Mouse (Mus musculus): ENCODE measurements around the gene Pex7. TPM values are rescaled to one million over a fixed set of nuclear protein-coding genes. Genes with fewer than 3 reads are reported as not detected.
A peak's percentile ranks its signal among the peaks of the same experiment; 100 is the strongest.

Pex7 gene
- polyA plus RNA-seq, 1 experiment from 2014 or later: 41.3 TPM

DNA sequence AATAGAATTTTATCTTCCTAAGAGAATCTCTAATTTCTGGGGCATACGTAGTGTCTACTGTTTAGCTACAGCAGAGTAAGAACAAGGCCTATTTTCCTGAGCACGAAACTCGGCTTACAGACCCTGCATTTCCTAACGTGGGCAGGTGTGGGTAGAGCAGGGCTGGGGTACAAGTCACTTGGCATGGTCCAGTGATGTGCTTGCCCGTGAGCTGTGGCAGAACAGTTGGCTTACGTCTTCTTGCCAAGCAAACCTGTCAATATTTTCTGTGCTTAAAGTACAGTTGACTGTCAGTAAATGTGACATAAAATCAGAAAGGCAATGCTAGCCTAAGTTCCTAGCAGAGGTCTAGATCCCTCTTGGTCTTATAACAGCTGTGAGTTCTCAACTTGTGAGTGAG is 39.2 kb upstream of the Pex7 start:
- Histone ChIP-seq H3K27ac (ENCODE audit: low read depth) (no peak overlapping the region), H3K9me3 (ENCODE audit: control insufficient read depth, low read length) (no peaks in the 10 kb centered on the region), H3K4me3 (ENCODE audit: low read depth, low read length) (no peak overlapping the region), H3K27me3 (replicated peaks; ENCODE audit: control insufficient read depth, insufficient read depth, low read length) (no peaks in the 10 kb centered on the region), H3K36me3 (ENCODE audit: control insufficient read depth, insufficient read depth, low read length) (no peaks in the 10 kb centered on the region), H3K9ac (ENCODE audit: low read length) (no peak overlapping the region), H3K4me2 (ENCODE audit: low read length) (no peak overlapping the region), H3K4me1 (replicated peaks; ENCODE audit: control insufficient read depth, insufficient read depth, low read length) (no peaks in the 10 kb centered on the region)
- WGBS: 92% methylated on average over 6 of the region's 6 CpGs
- ATAC-seq (replicated peaks; ENCODE audit: low FRiP score, low TSS enrichment, low read depth) (no peak), DNase-seq (ENCODE audit: low spot score) (no peak)

GRCm38 (mm10) chr10:19945651-19946050 is 38.2 kb upstream of the Pex7 start:
- Histone ChIP-seq H3K4me3 (ENCODE audit: low read depth, low read length) (no peak overlapping the region), H3K4me1 (replicated peaks; ENCODE audit: control insufficient read depth, insufficient read depth, low read length) (no peaks in the 10 kb centered on the region), H3K4me2 (ENCODE audit: low read length) (no peak overlapping the region), H3K9me3 (ENCODE audit: control insufficient read depth, low read length) (no peaks in the 10 kb centered on the region), H3K36me3 (ENCODE audit: control insufficient read depth, insufficient read depth, low read length) (no peaks in the 10 kb centered on the region), H3K9ac (ENCODE audit: low read length) (no peak overlapping the region), H3K27ac (ENCODE audit: low read depth) (no peak overlapping the region), H3K27me3 (replicated peaks; ENCODE audit: control insufficient read depth, insufficient read depth, low read length) (no peaks in the 10 kb centered on the region)
- ATAC-seq (replicated peaks; ENCODE audit: low FRiP score, low TSS enrichment, low read depth): no peak
- peak; percentile 27 for DNase-seq (ENCODE audit: low spot score)
- WGBS: 68% methylated on average over 7 of the region's 7 CpGs

DNA sequence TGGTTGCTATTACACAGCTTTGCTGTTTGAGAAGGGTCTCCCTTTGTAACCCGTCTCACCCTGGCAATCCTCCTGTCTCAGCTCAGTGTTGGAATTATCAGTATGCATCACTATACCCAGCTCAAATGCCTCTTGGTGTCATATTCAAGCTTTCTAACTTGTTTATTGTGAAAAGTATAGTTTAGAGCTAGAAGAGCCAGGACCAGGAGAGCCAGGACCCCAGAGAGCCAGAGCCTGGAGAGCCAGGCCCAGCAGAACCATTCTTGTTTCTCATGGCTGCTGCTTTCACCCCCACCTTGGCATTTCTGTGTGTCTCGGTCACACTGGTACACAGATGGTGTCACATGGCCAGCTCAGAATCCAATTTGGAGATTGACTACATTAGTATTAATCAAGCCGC is 35.1 kb upstream of the Pex7 start:
- ATAC-seq (replicated peaks; ENCODE audit: low FRiP score, low TSS enrichment, low read depth) (no peak), DNase-seq (ENCODE audit: low spot score) (peak; percentile 25)
- Histone ChIP-seq H3K27me3 (replicated peaks; ENCODE audit: control insufficient read depth, insufficient read depth, low read length) (no peaks in the 10 kb centered on the region), H3K4me1 (replicated peaks; ENCODE audit: control insufficient read depth, insufficient read depth, low read length) (0 out of 2 replicates have a peak, but pooled peaks cover under 1% of the 10 kb centered on the region), H3K36me3 (ENCODE audit: control insufficient read depth, insufficient read depth, low read length) (no peaks in the 10 kb centered on the region), H3K27ac (ENCODE audit: low read depth) (no peak overlapping the region), H3K4me3 (ENCODE audit: low read depth, low read length) (no peak overlapping the region), H3K9ac (ENCODE audit: low read length) (no peak overlapping the region), H3K4me2 (ENCODE audit: low read length) (no peak overlapping the region), H3K9me3 (ENCODE audit: control insufficient read depth, low read length) (no peaks in the 10 kb centered on the region)
- WGBS: 95% methylated on average over 3 of the region's 3 CpGs

DNA sequence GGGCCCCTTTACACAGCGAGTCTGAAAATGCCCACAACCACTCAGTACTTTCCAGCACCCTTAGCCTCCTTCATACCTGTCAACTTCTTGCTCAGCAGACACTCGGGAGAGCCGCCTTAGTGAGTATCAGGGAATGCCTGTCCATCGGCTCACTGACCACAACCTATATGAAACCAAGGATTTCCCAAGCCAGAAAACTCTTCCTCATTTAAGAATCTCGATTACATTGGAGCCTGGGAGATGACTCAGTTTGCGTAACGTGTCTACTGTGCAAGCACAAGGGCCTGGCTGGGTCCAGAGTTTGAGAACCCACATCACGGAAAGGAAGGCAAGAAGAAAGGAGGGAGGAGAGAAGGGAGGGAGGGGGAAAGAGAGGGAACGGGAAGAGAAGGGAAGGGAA is 34.4 kb upstream of the Pex7 start:
- H3K27me3 ChIP-seq (replicated peaks; ENCODE audit: control insufficient read depth, insufficient read depth, low read length): no peaks in the 10 kb centered on the region
- H3K4me1 ChIP-seq (replicated peaks; ENCODE audit: control insufficient read depth, insufficient read depth, low read length): peaks cover 7% of the 10 kb centered on the region
- no peaks in the 10 kb centered on the region for H3K36me3 ChIP-seq (ENCODE audit: control insufficient read depth, insufficient read depth, low read length)
- H3K27ac ChIP-seq (ENCODE audit: low read depth): no peak overlapping the region
- no peak overlapping the region for H3K9ac ChIP-seq (ENCODE audit: low read length)
- no peak overlapping the region for H3K4me2 ChIP-seq (ENCODE audit: low read length)
- DNase-seq (ENCODE audit: low spot score): peak; percentile 48
- no peak overlapping the region for H3K4me3 ChIP-seq (ENCODE audit: low read depth, low read length)
- no peak for ATAC-seq (replicated peaks; ENCODE audit: low FRiP score, low TSS enrichment, low read depth)
- 86% methylated on average over 9 of the region's 9 CpGs for WGBS
- no peaks in the 10 kb centered on the region for H3K9me3 ChIP-seq (ENCODE audit: control insufficient read depth, low read length)

DNA sequence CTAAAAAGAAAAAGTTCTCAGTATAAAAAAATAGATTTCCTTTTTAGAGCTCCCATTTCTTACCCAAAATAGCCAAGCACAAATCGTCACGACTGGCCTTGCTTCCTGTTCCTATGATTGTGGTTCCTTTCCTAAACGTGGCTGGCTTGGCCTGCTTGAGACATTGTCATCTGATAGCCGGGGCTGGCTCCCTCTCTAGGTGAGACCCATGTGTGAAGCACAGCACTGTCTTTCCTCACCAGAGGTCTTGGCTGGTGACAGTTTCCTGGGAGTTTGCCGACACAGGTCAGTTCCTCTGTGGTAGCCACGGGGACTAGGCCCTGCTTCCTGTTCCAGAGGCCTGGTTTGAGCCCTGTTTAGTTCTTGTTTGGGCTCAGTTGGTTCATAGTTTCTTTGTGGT is 33.6 kb upstream of the Pex7 start:
- Histone ChIP-seq H3K9ac (ENCODE audit: low read length) (no peak overlapping the region), H3K4me1 (replicated peaks; ENCODE audit: control insufficient read depth, insufficient read depth, low read length) (peaks cover 12% of the 10 kb centered on the region), H3K9me3 (ENCODE audit: control insufficient read depth, low read length) (no peaks in the 10 kb centered on the region), H3K4me3 (ENCODE audit: low read depth, low read length) (no peak overlapping the region), H3K27me3 (replicated peaks; ENCODE audit: control insufficient read depth, insufficient read depth, low read length) (no peaks in the 10 kb centered on the region), H3K27ac (ENCODE audit: low read depth) (no peak overlapping the region), H3K4me2 (ENCODE audit: low read length) (no peak overlapping the region), H3K36me3 (ENCODE audit: control insufficient read depth, insufficient read depth, low read length) (no peaks in the 10 kb centered on the region)
- WGBS: 49% methylated on average over 6 of the region's 6 CpGs
- ATAC-seq (replicated peaks; ENCODE audit: low FRiP score, low TSS enrichment, low read depth) (no peak), DNase-seq (ENCODE audit: low spot score) (peak; percentile 44)

DNA sequence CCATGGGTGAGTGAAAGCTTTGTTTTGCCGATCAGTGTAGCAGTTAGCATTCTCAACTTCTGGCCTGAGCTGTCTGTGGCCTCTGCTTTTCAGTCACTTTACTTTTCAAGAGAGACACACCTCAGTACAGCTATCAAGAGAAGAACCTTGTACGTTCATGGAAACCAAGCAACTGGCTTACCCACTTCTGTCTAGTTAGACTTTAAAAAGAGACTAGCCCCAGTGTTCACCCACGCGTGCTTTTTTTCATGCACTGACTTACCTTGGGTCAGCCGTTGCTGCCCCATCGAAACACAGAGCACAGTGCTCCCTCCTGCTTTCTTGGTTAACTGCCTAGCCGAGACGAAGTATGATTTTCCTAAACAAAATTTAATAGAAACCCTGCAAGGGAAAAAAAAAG is 33.1 kb upstream of the Pex7 start:
- no peak for ATAC-seq (replicated peaks; ENCODE audit: low FRiP score, low TSS enrichment, low read depth)
- peaks cover 12% of the 10 kb centered on the region for H3K4me1 ChIP-seq (replicated peaks; ENCODE audit: control insufficient read depth, insufficient read depth, low read length)
- no peak overlapping the region for H3K27ac ChIP-seq (ENCODE audit: low read depth)
- H3K4me3 ChIP-seq (ENCODE audit: low read depth, low read length): no peak overlapping the region
- no peaks in the 10 kb centered on the region for H3K9me3 ChIP-seq (ENCODE audit: control insufficient read depth, low read length)
- no peak overlapping the region for H3K9ac ChIP-seq (ENCODE audit: low read length)
- WGBS: 89% methylated on average over 8 of the region's 8 CpGs
- peak; percentile 28 for DNase-seq (ENCODE audit: low spot score)
- H3K4me2 ChIP-seq (ENCODE audit: low read length): no peak overlapping the region
- no peaks in the 10 kb centered on the region for H3K27me3 ChIP-seq (replicated peaks; ENCODE audit: control insufficient read depth, insufficient read depth, low read length)
- no peaks in the 10 kb centered on the region for H3K36me3 ChIP-seq (ENCODE audit: control insufficient read depth, insufficient read depth, low read length)

DNA sequence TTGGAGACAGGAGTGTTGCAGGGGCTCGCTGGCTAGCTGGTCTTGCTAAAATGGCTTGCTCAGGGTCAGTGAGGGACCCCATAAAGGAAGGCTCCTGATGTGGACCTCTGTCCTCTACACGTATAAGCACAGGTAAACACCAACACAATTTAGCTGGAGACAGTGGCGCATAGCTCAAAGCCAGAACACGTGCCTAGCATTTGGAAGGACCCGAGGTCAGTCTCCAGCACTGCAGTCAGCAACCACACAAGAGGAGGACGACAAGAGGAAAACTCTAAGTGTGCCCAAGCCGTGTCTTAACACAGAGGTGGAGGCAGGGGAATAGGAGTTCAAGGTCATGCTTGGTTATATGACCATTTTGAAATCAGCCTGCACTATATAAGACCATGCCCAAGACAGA is 32.6 kb upstream of the Pex7 start:
- Histone ChIP-seq H3K9me3 (ENCODE audit: control insufficient read depth, low read length) (no peaks in the 10 kb centered on the region), H3K27me3 (replicated peaks; ENCODE audit: control insufficient read depth, insufficient read depth, low read length) (no peaks in the 10 kb centered on the region), H3K4me2 (ENCODE audit: low read length) (no peak overlapping the region), H3K9ac (ENCODE audit: low read length) (no peak overlapping the region), H3K36me3 (ENCODE audit: control insufficient read depth, insufficient read depth, low read length) (no peaks in the 10 kb centered on the region), H3K27ac (ENCODE audit: low read depth) (no peak overlapping the region), H3K4me1 (replicated peaks; ENCODE audit: control insufficient read depth, insufficient read depth, low read length) (peaks cover 12% of the 10 kb centered on the region), H3K4me3 (ENCODE audit: low read depth, low read length) (no peak overlapping the region)
- no peak for ATAC-seq (replicated peaks; ENCODE audit: low FRiP score, low TSS enrichment, low read depth)
- peak; percentile 45 for DNase-seq (ENCODE audit: low spot score)
- 84% methylated on average over 7 of the region's 7 CpGs for WGBS

DNA sequence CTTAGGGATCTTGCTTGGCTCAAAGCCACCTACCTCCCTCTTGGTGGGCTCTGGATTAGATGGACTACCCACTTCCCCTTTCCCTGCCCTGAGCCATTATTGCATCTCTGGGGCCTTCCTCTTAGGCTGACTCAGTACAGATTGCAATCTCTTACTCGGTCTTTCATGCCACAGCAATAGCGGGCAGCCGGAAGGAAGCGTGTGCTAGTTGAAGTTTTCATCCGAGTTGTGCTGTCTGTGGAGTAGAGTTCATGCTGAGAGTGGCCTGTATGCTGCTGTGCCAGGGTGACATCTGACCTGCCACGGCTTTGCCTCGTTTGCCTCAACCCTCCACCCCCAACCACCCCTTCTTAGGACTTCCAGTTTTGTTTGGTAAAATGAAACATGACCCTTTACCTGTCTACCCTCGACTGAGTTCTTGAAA is 31.8 kb upstream of the Pex7 start:
- Histone ChIP-seq H3K4me1 (replicated peaks; ENCODE audit: control insufficient read depth, insufficient read depth, low read length) (peaks cover 12% of the 10 kb centered on the region), H3K27me3 (replicated peaks; ENCODE audit: control insufficient read depth, insufficient read depth, low read length) (no peaks in the 10 kb centered on the region), H3K27ac (ENCODE audit: low read depth) (no peak overlapping the region), H3K4me3 (ENCODE audit: low read depth, low read length) (no peak overlapping the region), H3K36me3 (ENCODE audit: control insufficient read depth, insufficient read depth, low read length) (no peaks in the 10 kb centered on the region), H3K9me3 (ENCODE audit: control insufficient read depth, low read length) (no peaks in the 10 kb centered on the region), H3K9ac (ENCODE audit: low read length) (no peak overlapping the region), H3K4me2 (ENCODE audit: low read length) (no peak overlapping the region)
- ATAC-seq (replicated peaks; ENCODE audit: low FRiP score, low TSS enrichment, low read depth) (no peak), DNase-seq (ENCODE audit: low spot score) (no peak)
- 58% methylated on average over 8 of the region's 8 CpGs for WGBS

DNA sequence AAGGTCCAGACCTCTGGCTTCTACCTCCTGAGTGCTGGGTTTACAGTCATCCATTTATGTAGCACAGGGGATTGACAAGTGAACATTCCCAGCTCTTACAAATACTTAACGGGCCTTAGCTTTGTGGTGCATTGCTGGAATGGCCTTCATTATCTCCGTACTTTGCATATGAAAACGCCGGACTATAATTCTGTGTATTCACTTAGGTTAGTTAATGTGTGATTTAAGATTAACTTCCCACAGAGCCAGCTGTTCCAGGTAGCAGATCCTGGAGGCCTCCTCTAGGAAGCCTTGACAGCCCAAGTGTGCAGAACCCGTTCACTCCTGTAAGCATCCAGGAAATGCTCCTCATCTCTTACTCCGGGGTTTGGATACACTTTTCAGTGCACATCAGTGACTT is 31.2 kb upstream of the Pex7 start:
- Histone ChIP-seq H3K4me3 (ENCODE audit: low read depth, low read length) (no peak overlapping the region), H3K36me3 (ENCODE audit: control insufficient read depth, insufficient read depth, low read length) (no peaks in the 10 kb centered on the region), H3K9me3 (ENCODE audit: control insufficient read depth, low read length) (no peaks in the 10 kb centered on the region), H3K27ac (ENCODE audit: low read depth) (no peak overlapping the region), H3K27me3 (replicated peaks; ENCODE audit: control insufficient read depth, insufficient read depth, low read length) (no peaks in the 10 kb centered on the region), H3K4me1 (replicated peaks; ENCODE audit: control insufficient read depth, insufficient read depth, low read length) (peaks cover 12% of the 10 kb centered on the region), H3K9ac (ENCODE audit: low read length) (no peak overlapping the region), H3K4me2 (ENCODE audit: low read length) (no peak overlapping the region)
- WGBS: 81% methylated on average over 6 of the region's 6 CpGs
- ATAC-seq (replicated peaks; ENCODE audit: low FRiP score, low TSS enrichment, low read depth) (no peak), DNase-seq (ENCODE audit: low spot score) (peak; percentile 44)
